In the genomic region with DNA sequence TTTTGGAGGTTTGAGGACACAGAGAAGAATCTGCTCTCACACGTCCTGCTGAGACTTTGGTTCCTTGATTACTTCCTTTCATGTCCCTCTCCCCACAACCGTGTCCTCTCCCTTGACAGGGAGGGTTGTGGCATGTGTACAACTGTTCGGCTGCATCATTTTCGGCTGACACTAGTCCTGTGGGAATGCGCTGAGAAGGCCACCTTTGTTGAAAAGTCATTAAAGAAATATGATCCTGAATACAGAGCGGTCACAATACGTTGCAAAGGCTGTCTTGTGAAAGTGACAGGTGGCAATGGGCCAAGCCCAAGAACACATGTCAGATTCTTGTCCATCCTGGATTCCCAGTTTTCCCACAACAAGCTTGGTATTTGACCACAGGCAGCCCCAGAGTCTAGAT, we compare ENCODE assay signal across 12 mouse cellular contexts.
"Had no signal": no experiment of that assay in that cellular context is flagged by ENCODE, and none has a peak within 500 bp of the region (broad histone marks: within the 10 kb centered on the region; RNA-seq: fewer than 3 reads in every experiment).

No protein-coding gene starts in this region.

- H3K27ac ChIP-seq: layer of hippocampus, adult 2 months; liver, embryonic 13.5 days; lung, embryonic 15.5 days; midbrain, embryonic 12.5 days had no signal

- DNase-seq: kidney, adult 8-10 months; liver; liver, embryonic 13.5 days; liver, postnatal 0 days; right cerebral cortex, adult 18-20 months; right cerebral cortex, postnatal 25 days; thymus, postnatal 4 days had no signal

- H3K36me3 ChIP-seq: liver, embryonic 13.5 days; lung, embryonic 15.5 days; midbrain, embryonic 12.5 days had no signal

- H3K4me2 ChIP-seq: liver, embryonic 13.5 days; lung, embryonic 15.5 days; midbrain, embryonic 12.5 days had no signal

- H3K27me3 ChIP-seq: liver, embryonic 13.5 days; lung, embryonic 15.5 days; midbrain, embryonic 12.5 days had no signal

- H3K9me3 ChIP-seq: liver, embryonic 13.5 days; lung, embryonic 15.5 days; midbrain, embryonic 12.5 days had no signal

- H3K9ac ChIP-seq: liver, embryonic 13.5 days; liver, postnatal 0 days; lung, embryonic 15.5 days; midbrain, embryonic 12.5 days had no signal

- ATAC-seq: intestine, postnatal 0 days; liver, postnatal 0 days; midbrain, embryonic 16.5 days had no signal

- H3K4me3 ChIP-seq: layer of hippocampus, adult 2 months; liver, embryonic 13.5 days; lung, embryonic 15.5 days; midbrain, embryonic 12.5 days had no signal

- H3K4me1 ChIP-seq: liver, embryonic 13.5 days; lung, embryonic 15.5 days had no signal
